ENCODE assay signal across 9 mouse cellular contexts in genomic region chr3:127407868-127408574, GRCm38 (mm10).
DNase-seq lines count a peak whose midpoint lies in the region; ATAC-seq and TF ChIP-seq lines count a peak whose summit lies in the region.
"Had no signal": no experiment of that assay in that cellular context is flagged by ENCODE, and none has a peak within 500 bp of the region (broad histone marks: within the 10 kb centered on the region; RNA-seq: fewer than 3 reads in every experiment).

No protein-coding gene starts in this region.

- WGBS in heart, adult 2 months: 29% methylated on average over 9 of the region's 9 CpGs
- 1% methylated on average over 9 of the region's 9 CpGs for WGBS in forebrain, postnatal 0 days

- no peak for DNase-seq in heart, adult 2 months
- no peak for DNase-seq in heart, adult 18-20 months
- DNase-seq in ES-E14 (ENCODE audit: low read depth, low spot score): no peak
- peak; percentile 66 for DNase-seq in forebrain, postnatal 0 days
- no peak for DNase-seq in MN1 (ENCODE audit: low spot score)
- DNase-seq in kidney, postnatal 4 days: no peak

- H3K36me3 ChIP-seq in heart, adult 2 months (ENCODE audit: control insufficient read depth, insufficient read depth, low read length): no peaks in the 10 kb centered on the region
- H3K36me3 ChIP-seq in ES-E14 (ENCODE audit: control insufficient read depth, insufficient read depth, low read length, poor library complexity, severe bottlenecking): no peaks in the 10 kb centered on the region
- no peaks in the 10 kb centered on the region for H3K36me3 ChIP-seq in forebrain, postnatal 0 days (ENCODE audit: insufficient read depth)

- peak overlapping the region; percentile 39 for H3K4me3 ChIP-seq in heart, adult 2 months
- H3K4me3 ChIP-seq in ES-E14 (ENCODE audit: insufficient read depth in 1 of 2, low read depth in 1 of 2, low read length in 2 of 2, poor library complexity in 1 of 2, severe bottlenecking in 1 of 2): peak overlapping the region; percentile 57 to 59; a peak in 3 of 4 replicates
- H3K4me3 ChIP-seq in forebrain, postnatal 0 days (ENCODE audit: low read depth, low read length): peak overlapping the region; percentile 71

- TF ChIP-seq CTCF in heart, adult 2 months (IDR thresholded peaks at IDR 0.05): no peak
- TF ChIP-seq CTCF in forebrain, postnatal 0 days (IDR thresholded peaks at IDR 0.05; ENCODE audit: low read depth): no peak

- no peak for TF ChIP-seq POLR2A in heart, adult 2 months (IDR thresholded peaks at IDR 0.05; ENCODE audit: insufficient read depth, low read depth, low read length)

- peak; percentile 17 for ATAC-seq in forebrain, postnatal 0 days
- ATAC-seq in megakaryocyte-erythroid progenitor cell, adult 5-6 weeks (replicated peaks; ENCODE audit: low FRiP score, low TSS enrichment, poor library complexity, severe bottlenecking): 0 out of 2 replicates have a peak, but pooled peaks have one; percentile 43
- no peak for ATAC-seq in granulocyte monocyte progenitor cell, adult 5-6 weeks (replicated peaks; ENCODE audit: poor library complexity, severe bottlenecking)

- no peak for TF ChIP-seq EP300 in heart, adult 2 months (IDR thresholded peaks at IDR 0.05; ENCODE audit: insufficient read depth, low read depth, low read length)

- no peaks in the 10 kb centered on the region for H3K27me3 ChIP-seq in heart, adult 2 months (ENCODE audit: control insufficient read depth, insufficient read depth, low read length)
- H3K27me3 ChIP-seq in forebrain, postnatal 0 days (ENCODE audit: insufficient read depth, low read length): no peaks in the 10 kb centered on the region
- H3K27me3 ChIP-seq: Patski had no signal

- no peaks in the 10 kb centered on the region for H3K79me2 ChIP-seq in heart, adult 2 months (replicated peaks; ENCODE audit: control insufficient read depth, insufficient read depth, low read length)

- intact Hi-C loops in heart, adult 2 months (cut with DNase I): no loop called here

- H3K4me1 ChIP-seq in heart, adult 2 months (ENCODE audit: control insufficient read depth, insufficient read depth, low read length): peaks cover 4% of the 10 kb centered on the region
- H3K4me1 ChIP-seq in ES-E14 (ENCODE audit: control insufficient read depth in 2 of 2, insufficient read depth in 2 of 2, low read length in 2 of 2, poor library complexity in 1 of 2): peaks cover 3 to 4% of the 10 kb centered on the region in 2 experiments; a peak in 1 of 4 replicates
- H3K4me1 ChIP-seq in forebrain, postnatal 0 days (ENCODE audit: insufficient read depth): peaks cover 10% of the 10 kb centered on the region

- H3K9ac ChIP-seq in heart, adult 2 months (ENCODE audit: low read depth, low read length): 0 out of 2 replicates have a peak overlapping the region, but pooled peaks have one; percentile 4
- no peak overlapping the region for H3K9ac ChIP-seq in ES-E14 (ENCODE audit: insufficient read depth, low read depth, low read length, poor library complexity, severe bottlenecking)
- peak overlapping the region; percentile 83 for H3K9ac ChIP-seq in forebrain, postnatal 0 days

- in situ Hi-C loops in ES-E14 (cut with MboI; ENCODE audit: low sequenced_read_pairs in 2 of 2, unreplicated experiment in 2 of 2): no loop called here

- peak overlapping the region; percentile 52 for H3K4me2 ChIP-seq in forebrain, postnatal 0 days (ENCODE audit: low read depth)

- H3K27ac ChIP-seq in heart, adult 2 months: peak overlapping the region; percentile 56; the same call in 1 of the 2 replicates
- no peak overlapping the region for H3K27ac ChIP-seq in ES-E14 (ENCODE audit: insufficient read depth, low read depth, low read length, poor library complexity, severe bottlenecking)
- peak overlapping the region; percentile 95 for H3K27ac ChIP-seq in forebrain, postnatal 0 days (ENCODE audit: low read depth, low read length)

- no peaks in the 10 kb centered on the region for H3K9me3 ChIP-seq in ES-E14 (ENCODE audit: control insufficient read depth, insufficient read depth, low read depth, low read length)
- H3K9me3 ChIP-seq in forebrain, postnatal 0 days (ENCODE audit: low read length): no peaks in the 10 kb centered on the region

TF ChIP-seq in ES-E14, 5 proteins besides CTCF, POLR2A, EP300 and RAD21:
- TF ChIP-seq ZNF384 (IDR thresholded peaks at IDR 0.05; ENCODE audit: low read depth, low read length): no peak
- TF ChIP-seq ZC3H11A (IDR thresholded peaks at IDR 0.05; ENCODE audit: borderline replicate concordance, low read depth, low read length): no peak
- TF ChIP-seq CHD2 (IDR thresholded peaks at IDR 0.05; ENCODE audit: low read depth, low read length): no peak
- TF ChIP-seq MAFK (IDR thresholded peaks at IDR 0.05; ENCODE audit: insufficient read depth, low read depth, low read length): no peak
- no peak for TF ChIP-seq HCFC1 (IDR thresholded peaks at IDR 0.05; ENCODE audit: borderline replicate concordance, insufficient read depth, low read length)
